In the genomic region with DNA sequence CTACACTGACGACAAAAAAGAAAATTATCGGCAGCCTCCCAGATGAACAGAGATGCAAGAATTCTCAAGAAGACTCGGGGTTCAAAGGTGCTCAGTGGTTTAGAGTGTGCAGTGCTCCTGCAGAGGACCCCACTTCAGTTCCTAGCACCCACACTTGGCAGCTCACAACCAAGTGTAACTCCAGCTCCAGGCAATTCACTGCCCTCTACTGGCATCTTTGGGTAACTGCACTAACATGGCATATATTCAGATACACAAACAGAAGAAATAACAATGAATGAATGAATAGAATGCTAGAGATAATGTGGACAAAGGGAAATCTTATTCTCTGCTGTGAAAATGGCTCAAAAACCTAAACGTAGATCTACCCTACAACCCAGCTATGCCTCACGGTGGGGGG, we compare ENCODE assay signal across 1 mouse cellular context.
TF ChIP-seq lines count a peak whose summit lies in the region.

No protein-coding gene starts in this region.

TF ChIP-seq in CH12.LX, 34 proteins besides CTCF, POLR2A, EP300 and RAD21:
- no peak for TF ChIP-seq MAZ (IDR thresholded peaks at IDR 0.05; ENCODE audit: low read depth, low read length)
- no peak for TF ChIP-seq TBP (conservative IDR thresholded peaks at IDR 0.05; ENCODE audit: low read depth, low read length)
- TF ChIP-seq HCFC1 (IDR thresholded peaks at IDR 0.05; ENCODE audit: low read depth, low read length): no peak
- no peak for TF ChIP-seq MAFK (IDR thresholded peaks at IDR 0.05; ENCODE audit: insufficient replicate concordance, low read length)
